Mouse (Mus musculus) MN1 (cell line): ENCODE measurements around the gene Snx29.
A peak's percentile ranks its signal among the peaks of the same experiment; 100 is the strongest.

Experiments
- DNase-seq: peaks from one replicate; pipeline ENCODE4 v3.0.0-alpha.2; 2016; ENCODE audit warnings: low spot score

The Snx29 gene

GRCm38 (mm10) chr16:11731014-11731535, 408.4 kb downstream of the Snx29 start:
- peak; percentile 77 for DNase-seq

- no peak for DNase-seq
Measured at GRCm38 (mm10) chr16:11738341-11738740, 415.6 kb downstream of the Snx29 start.

GRCm38 (mm10) chr16:11741951-11742350, 419.2 kb downstream of the Snx29 start:
- no peak for DNase-seq

- no peak for DNase-seq
Measured at GRCm38 (mm10) chr16:11742351-11742750, 419.6 kb downstream of the Snx29 start.

GRCm38 (mm10) chr16:11743013-11743412, 420.3 kb downstream of the Snx29 start:
- DNase-seq: no peak

GRCm38 (mm10) chr16:11743724-11744123, 421.0 kb downstream of the Snx29 start:
- no peak for DNase-seq

- DNase-seq: no peak
Measured at GRCm38 (mm10) chr16:11746036-11746435, 423.3 kb downstream of the Snx29 start.

- DNase-seq: no peak
Measured at GRCm38 (mm10) chr16:11747867-11748266, 425.2 kb downstream of the Snx29 start.

- no peak for DNase-seq
Measured at GRCm38 (mm10) chr16:11749111-11749510, 426.4 kb downstream of the Snx29 start.

- no peak for DNase-seq
Measured at GRCm38 (mm10) chr16:11750605-11751004, 427.9 kb downstream of the Snx29 start.

GRCm38 (mm10) chr16:11752557-11752956, 429.8 kb downstream of the Snx29 start:
- no peak for DNase-seq

GRCm38 (mm10) chr16:11753466-11753865, 430.8 kb downstream of the Snx29 start:
- DNase-seq: no peak

GRCm38 (mm10) chr16:11754136-11754535, 431.4 kb downstream of the Snx29 start:
- no peak for DNase-seq

- DNase-seq: no peak
Measured at GRCm38 (mm10) chr16:11755281-11756066, 432.8 kb downstream of the Snx29 start.

- no peak for DNase-seq
Measured at GRCm38 (mm10) chr16:11756598-11757245, 434.0 kb downstream of the Snx29 start.

- DNase-seq: no peak
Measured at GRCm38 (mm10) chr16:11757471-11757870, 434.8 kb downstream of the Snx29 start.

GRCm38 (mm10) chr16:11757951-11758350, 435.2 kb downstream of the Snx29 start:
- DNase-seq: no peak

- DNase-seq: no peak
Measured at GRCm38 (mm10) chr16:11772318-11772717, 449.6 kb downstream of the Snx29 start.

GRCm38 (mm10) chr16:11774321-11774720, 451.6 kb downstream of the Snx29 start:
- no peak for DNase-seq

- no peak for DNase-seq
Measured at GRCm38 (mm10) chr16:11776528-11776927, 453.8 kb downstream of the Snx29 start.

GRCm38 (mm10) chr16:11778191-11778590, 455.5 kb downstream of the Snx29 start:
- no peak for DNase-seq

- DNase-seq: no peak
Measured at GRCm38 (mm10) chr16:11778715-11779460, 456.2 kb downstream of the Snx29 start.

- no peak for DNase-seq
Measured at GRCm38 (mm10) chr16:11782082-11782481, 459.4 kb downstream of the Snx29 start.
